Mouse (Mus musculus): Measurements from ENCODE around the gene Lefty2. TPM values are rescaled to one million over a fixed set of nuclear protein-coding genes. Genes with fewer than 3 reads are reported as not detected.

Gene Lefty2
- total RNA-seq (2021), result under 1 TPM; 0.48 to 1.00 TPM
- long read RNA-seq, experiment 1, result 0 reads
- long read RNA-seq, experiment 2, partial matches to known transcripts, result 0 of 2 reads
- long read RNA-seq, experiment 2, other reads (novel, unspliced or antisense), result 0 of 2 reads

GRCm38 (mm10) chr1:180892808-180893207 lies at the start of gene Lefty2:
TSS of gene Lefty2 (plus strand) at chr1:180893108.
- DNase-seq, result no peak

- peak; percentile 78 for DNase-seq
Measured at GRCm38 (mm10) chr1:180848114-180848510, 44.8 kb upstream of the Lefty2 start.

GRCm38 (mm10) chr1:180848511-180849241 lies 44.2 kb upstream of the Lefty2 start:
- peak; percentile 64 for DNase-seq

GRCm38 (mm10) chr1:180849701-180850301 lies 43.1 kb upstream of the Lefty2 start:
- DNase-seq, result peak; percentile 8

- peak; percentile 100 for DNase-seq
Measured at GRCm38 (mm10) chr1:180850316-180851270, 42.3 kb upstream of the Lefty2 start, which contains the start of gene Sde2. TSS of gene Sde2 (plus strand) at chr1:180851127.

GRCm38 (mm10) chr1:180858763-180859162 lies 34.1 kb upstream of the Lefty2 start:
- no peak for DNase-seq

- no peak for DNase-seq
Measured at GRCm38 (mm10) chr1:180860030-180860429, 32.9 kb upstream of the Lefty2 start.

- DNase-seq, result peak; percentile 24
Measured at GRCm38 (mm10) chr1:180863606-180864005, 29.3 kb upstream of the Lefty2 start.

GRCm38 (mm10) chr1:180866001-180866400 lies 26.9 kb upstream of the Lefty2 start:
- DNase-seq, result no peak

GRCm38 (mm10) chr1:180870122-180870650 lies 22.7 kb upstream of the Lefty2 start:
- DNase-seq, result peak; percentile 15

GRCm38 (mm10) chr1:180873861-180874484 lies 18.9 kb upstream of the Lefty2 start:
- peak; percentile 61 for DNase-seq

GRCm38 (mm10) chr1:180874615-180875014 lies 18.3 kb upstream of the Lefty2 start:
- peak; percentile 59 for DNase-seq

- DNase-seq, result no peak
Measured at GRCm38 (mm10) chr1:180875126-180875525, 17.8 kb upstream of the Lefty2 start.

GRCm38 (mm10) chr1:180877466-180877865 lies 15.4 kb upstream of the Lefty2 start:
- DNase-seq, result no peak

GRCm38 (mm10) chr1:180881768-180882167 lies 11.1 kb upstream of the Lefty2 start:
- no peak for DNase-seq

- DNase-seq, result no peak
Measured at GRCm38 (mm10) chr1:180883731-180884130, 9.2 kb upstream of the Lefty2 start.

GRCm38 (mm10) chr1:180884484-180884883 lies 8.4 kb upstream of the Lefty2 start:
- no peak for DNase-seq

- peak; percentile 90 for DNase-seq
Measured at GRCm38 (mm10) chr1:180888556-180889042, 4.3 kb upstream of the Lefty2 start.

- no peak for DNase-seq
Measured at GRCm38 (mm10) chr1:180889172-180889571, 3.7 kb upstream of the Lefty2 start.

- DNase-seq, result peak; percentile 62
Measured at GRCm38 (mm10) chr1:180889841-180890240, 3.1 kb upstream of the Lefty2 start.

Measured in adrenal gland, postnatal 10 days (tissue).